Mouse (Mus musculus) gastrocnemius, postnatal 14 days (tissue): ENCODE results near the gene Cyb5r1. TPM values are rescaled to one million over a fixed set of nuclear protein-coding genes. Genes with fewer than 3 reads are reported as not detected.
A peak's percentile ranks its signal among the peaks of the same experiment; 100 is the strongest.

Experiments used
- DNase-seq: peaks from one replicate; pipeline ENCODE4 v3.0.0; 2021; ENCODE audit warnings: mixed read lengths
- intact Hi-C: fragments of 180-260 bp; cut with DNase I; formaldehyde crosslinking; loops from one replicate; pipeline ENCODE4 v1.15.1; 2025; ENCODE audit warnings: low total_unique reads
- long read RNA-seq, 2 experiments: library from polyadenylated mRNA; stranded (forward); transcript quantifications; one replicate each; pipeline ENCODE4 v2.0.0; 2021
- total RNA-seq, 2 experiments: library from RNA; stranded (reverse); gene quantifications; 2 replicates each; pipeline ENCODE4 v1.2.3; 2021

Cyb5r1 gene
- 100 to 1,000 TPM; 109 to 120 TPM for total RNA-seq
- long read RNA-seq, experiment 1, transcript Cyb5r1-201 (9 exons, 1,837 nt): major isoform, 88 of 118 reads
- long read RNA-seq, experiment 1, partial matches to known transcripts: 17 of 118 reads
- long read RNA-seq, experiment 1, other reads (novel, unspliced or antisense): 13 of 118 reads
- long read RNA-seq, experiment 2, transcript Cyb5r1-201 (9 exons, 1,837 nt): major isoform, 102 of 141 reads
- long read RNA-seq, experiment 2, partial matches to known transcripts: 18 of 141 reads
- long read RNA-seq, experiment 2, other reads (novel, unspliced or antisense): 20 of 141 reads

- peak; percentile 76 for DNase-seq
- intact Hi-C loops: no loop called here
These were observed at the start of gene Cyb5r1 for GRCm38 (mm10) chr1:134405509-134406413. Gene Cyb5r1, plus strand, starts transcription at chr1:134405559.

DNA sequence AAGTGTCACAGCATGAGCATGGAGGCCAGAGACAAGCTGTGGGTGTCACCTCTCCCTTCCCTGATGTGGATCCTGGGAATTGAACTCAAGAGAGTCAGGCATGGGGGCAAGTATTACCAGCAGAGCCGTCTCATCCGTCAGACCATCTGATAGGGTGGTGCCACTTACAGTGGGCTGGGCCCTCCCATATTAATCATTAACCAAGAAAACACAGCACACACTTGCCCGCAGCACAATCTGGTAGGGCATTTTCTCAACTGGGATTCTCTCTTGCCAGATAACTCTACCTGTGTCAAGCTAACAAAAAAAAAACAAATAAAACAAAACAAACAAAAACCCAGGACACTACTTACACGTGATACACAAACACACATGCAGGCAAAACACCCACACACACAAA is 47.9 kb upstream of the Cyb5r1 start:
- DNase-seq: no peak
- intact Hi-C loops: no loop called here

- DNase-seq: no peak
- intact Hi-C loops: loop anchor here (10.0 kb wide), 1 partner anchor 94 kb away; the partner anchor contains the start of gene Klhl12
These were observed 44.7 kb upstream of the Cyb5r1 start for GRCm38 (mm10) chr1:134360656-134361055.

- no peak for DNase-seq
- intact Hi-C loops: loop anchor here (10.0 kb wide), 1 partner anchor 93 kb away; the partner anchor contains the start of gene Klhl12
These were observed 44.0 kb upstream of the Cyb5r1 start for GRCm38 (mm10) chr1:134361195-134361856.

GRCm38 (mm10) chr1:134361857-134362212 is 43.5 kb upstream of the Cyb5r1 start, which contains the start of gene Tmem183a:
Gene Tmem183a, minus strand, starts transcription at chr1:134361979.
- intact Hi-C loops: loop anchor here (10.0 kb wide), 1 partner anchor 93 kb away; the partner anchor contains the start of gene Klhl12

GRCm38 (mm10) chr1:134363194-134363593 is 42.2 kb upstream of the Cyb5r1 start:
- no peak for DNase-seq
- intact Hi-C loops: loop anchor here (10.0 kb wide), 1 partner anchor 92 kb away; the partner anchor contains the start of gene Klhl12

More at GRCm38 (mm10) chr1:134361857-134362212, 43.5 kb upstream of the Cyb5r1 start, which contains the start of gene Tmem183a:
- peak; percentile 98 for DNase-seq

- DNase-seq: no peak
- intact Hi-C loops: loop anchor here (10.0 kb wide), 1 partner anchor 89 kb away; the partner anchor contains the start of gene Klhl12
These were observed 39.9 kb upstream of the Cyb5r1 start for GRCm38 (mm10) chr1:134365491-134365890.

DNA sequence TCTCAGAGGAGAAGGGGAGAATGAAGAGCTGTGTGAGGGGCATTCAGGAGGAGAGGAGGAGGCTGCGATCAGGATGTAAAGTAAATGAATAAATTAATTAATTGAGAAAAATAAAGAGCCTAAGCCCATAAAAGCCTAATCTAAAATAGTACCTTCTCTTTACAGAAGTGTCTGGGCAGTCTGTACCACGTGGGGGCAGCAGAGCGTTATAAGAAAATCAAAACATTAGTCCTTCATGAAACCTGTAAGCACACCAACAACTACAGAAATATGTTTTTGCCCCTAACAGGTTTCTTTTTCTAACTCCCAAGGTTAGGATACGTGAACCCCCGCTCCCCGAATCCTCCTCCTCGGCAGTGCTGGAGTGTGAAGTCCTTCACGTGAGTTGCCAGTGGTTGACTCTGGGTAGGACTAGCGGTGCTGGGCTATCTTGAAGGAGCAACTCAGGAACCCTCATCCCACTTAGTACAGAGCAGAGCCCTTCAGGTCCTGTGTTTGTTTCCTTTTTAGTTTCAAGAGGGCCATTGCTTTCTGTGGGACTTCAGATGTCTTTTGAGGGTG is 36.5 kb upstream of the Cyb5r1 start:
- DNase-seq: peak; percentile 52

DNA sequence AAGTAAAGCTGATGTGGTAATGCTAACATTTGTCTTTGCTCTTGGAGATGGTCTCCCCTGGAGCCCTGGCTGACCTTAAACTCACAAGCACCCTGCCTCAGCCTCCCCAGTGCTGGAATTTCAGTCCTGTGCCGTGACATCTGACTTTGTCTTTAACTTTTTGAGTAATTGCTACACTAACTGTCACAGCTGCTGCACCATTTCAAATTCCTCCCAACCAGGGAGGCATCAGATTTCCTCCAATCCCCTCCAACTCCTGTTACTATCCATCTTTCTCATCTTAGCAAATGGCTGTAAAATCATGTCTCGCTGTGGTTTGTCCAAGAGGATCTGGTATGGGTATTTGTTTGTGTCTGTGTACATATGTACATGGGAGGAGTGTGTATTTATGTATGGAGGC is 31.2 kb upstream of the Cyb5r1 start:
- no peak for DNase-seq
- intact Hi-C loops: no loop called here

More for the DNA sequence above, 36.5 kb upstream of the Cyb5r1 start:
- intact Hi-C loops: loop anchor here (10.0 kb wide), 1 partner anchor 86 kb away; the partner anchor contains the start of gene Klhl12

DNA sequence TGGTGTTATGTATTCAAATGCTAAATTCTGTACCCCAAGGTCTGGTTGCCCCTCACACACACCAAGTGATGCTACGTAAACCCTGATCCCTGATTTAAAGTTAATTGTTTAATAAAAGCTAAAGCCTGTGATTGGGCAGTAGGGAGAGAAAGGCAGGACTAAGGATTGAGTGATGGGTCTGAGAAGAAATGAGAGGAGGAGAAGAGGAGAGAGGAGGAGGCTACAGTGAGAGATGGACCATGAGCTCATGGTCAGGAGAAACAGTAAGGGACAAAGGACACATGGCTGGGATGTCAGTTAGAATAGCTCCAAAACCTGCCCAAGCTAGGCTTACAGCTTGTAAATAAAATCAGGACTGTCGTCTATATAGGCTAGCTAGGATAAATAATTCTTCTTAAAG is 24.3 kb upstream of the Cyb5r1 start:
- intact Hi-C loops: no loop called here
- no peak for DNase-seq

GRCm38 (mm10) chr1:134381795-134382625 is 23.3 kb upstream of the Cyb5r1 start:
- DNase-seq: no peak
- intact Hi-C loops: no loop called here

DNA sequence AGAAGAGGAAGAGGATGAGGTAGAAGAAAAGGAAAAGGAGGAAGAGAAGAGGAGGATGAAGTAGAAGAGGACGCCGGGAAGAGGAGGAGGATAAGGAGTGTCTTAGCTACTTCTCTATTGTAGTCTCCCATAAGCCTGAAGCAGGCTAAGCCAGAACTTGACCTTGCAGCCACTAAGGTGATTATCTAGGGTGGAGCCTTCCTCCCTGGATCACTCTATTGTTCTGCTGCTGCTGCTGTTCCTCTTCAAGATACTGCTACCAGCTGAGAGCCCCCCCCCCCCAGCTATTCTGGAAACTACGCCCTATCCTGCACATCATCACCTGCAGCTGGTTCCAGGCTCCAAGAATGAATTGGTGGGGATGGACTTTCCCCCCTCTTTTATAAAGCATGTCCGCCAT is 20.8 kb upstream of the Cyb5r1 start:
- no peak for DNase-seq
- intact Hi-C loops: no loop called here

GRCm38 (mm10) chr1:134385176-134385575 is 20.2 kb upstream of the Cyb5r1 start:
- intact Hi-C loops: no loop called here
- DNase-seq: no peak

DNA sequence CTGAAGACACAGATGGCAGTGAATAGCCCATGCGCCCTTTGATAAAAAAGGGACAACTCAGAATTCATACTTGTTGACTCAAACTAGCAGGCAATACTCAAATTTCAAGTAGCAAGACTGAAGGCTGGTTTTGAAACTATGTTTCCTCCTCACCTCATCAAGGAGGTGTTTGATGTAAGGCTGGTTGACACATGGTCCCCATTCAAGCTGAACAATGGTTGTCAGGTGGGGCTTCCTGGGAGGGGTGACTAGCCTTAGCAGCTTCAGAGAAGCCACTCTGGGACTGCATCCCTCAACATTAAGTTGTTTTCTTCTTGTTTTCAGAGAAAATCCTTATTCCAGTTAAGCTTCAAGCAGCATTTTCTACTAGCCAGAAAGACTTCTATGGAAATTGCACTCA is 19.7 kb upstream of the Cyb5r1 start, which contains the start of gene 4933406M09Rik:
4933406M09Rik (plus strand) TSS at position 275 of the 400 bp plus-strand sequence.
- intact Hi-C loops: no loop called here
- DNase-seq: no peak

DNA sequence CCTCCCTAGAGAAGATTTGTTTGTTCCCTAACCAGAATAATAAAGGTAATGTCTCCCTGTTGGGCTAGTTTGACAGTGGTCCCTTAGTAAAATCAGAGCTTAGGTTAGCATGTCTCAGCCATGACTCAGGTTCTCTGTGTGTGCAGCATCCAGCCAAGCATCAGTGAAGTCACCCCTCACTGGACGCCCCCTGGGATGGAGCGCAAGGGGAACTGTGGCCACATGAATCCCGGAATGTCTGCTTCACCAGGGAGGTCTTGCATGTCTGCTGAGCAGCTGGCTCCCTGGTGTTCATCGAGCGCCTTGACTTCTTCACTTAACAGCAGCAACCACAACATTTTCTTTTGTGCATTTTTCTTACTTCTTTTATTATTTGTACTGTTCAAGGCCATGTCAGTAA is 11.5 kb upstream of the Cyb5r1 start:
- intact Hi-C loops: no loop called here
- DNase-seq: no peak

DNA sequence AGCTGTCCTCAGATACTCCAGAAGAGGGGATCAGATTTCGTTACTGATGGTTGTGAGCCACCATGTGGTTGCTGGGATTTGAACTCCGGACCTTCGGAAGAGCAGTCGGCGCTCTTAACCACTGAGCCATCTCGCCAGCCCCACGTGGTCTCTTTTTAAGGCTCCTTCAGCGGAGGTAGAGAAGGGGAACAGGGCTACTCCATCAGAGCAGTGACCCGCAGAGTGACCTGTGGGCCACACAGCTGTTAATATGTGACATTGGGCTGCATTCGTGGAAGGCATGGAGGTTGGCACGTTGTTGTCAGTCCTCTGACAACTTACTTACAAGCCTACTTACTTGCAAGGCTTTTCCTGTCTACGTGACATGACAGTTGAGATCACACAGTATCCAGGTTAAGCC is 7.1 kb upstream of the Cyb5r1 start:
- intact Hi-C loops: no loop called here
- DNase-seq: no peak

GRCm38 (mm10) chr1:134399735-134400134 is 5.6 kb upstream of the Cyb5r1 start:
- DNase-seq: no peak
- intact Hi-C loops: no loop called here

- no peak for DNase-seq
- intact Hi-C loops: no loop called here
These were observed 1.0 kb downstream of the Cyb5r1 start for GRCm38 (mm10) chr1:134406414-134406771.
